Mouse (Mus musculus): ENCODE results near the gene Dbn1.
A peak's percentile ranks its signal among the peaks of the same experiment; 100 is the strongest.

The Dbn1 gene

GRCm38 (mm10) chr13:55487578-55488498, at the start of gene Dbn1:
Gene Dbn1, minus strand, starts transcription at chr13:55488111.
- no peak for DNase-seq (ENCODE audit: low read depth)

- peak; percentile 100 for DNase-seq (ENCODE audit: low read depth)
Measured at GRCm38 (mm10) chr13:55536194-55537175, 48.6 kb upstream of the Dbn1 start, which contains the start of gene Ddx41. Gene Ddx41, minus strand, starts transcription at chr13:55536658.

- DNase-seq (ENCODE audit: low read depth): no peak
Measured at GRCm38 (mm10) chr13:55535796-55536193, 47.9 kb upstream of the Dbn1 start.

- no peak for DNase-seq (ENCODE audit: low read depth)
Measured at GRCm38 (mm10) chr13:55535191-55535590, 47.3 kb upstream of the Dbn1 start.

- DNase-seq (ENCODE audit: low read depth): peak; percentile 71
Measured at GRCm38 (mm10) chr13:55529198-55529915, 41.4 kb upstream of the Dbn1 start, which contains the start of gene Dok3. Gene Dok3, minus strand, starts transcription at chr13:55529296.

GRCm38 (mm10) chr13:55527834-55528772, 40.2 kb upstream of the Dbn1 start:
- peak; percentile 92 for DNase-seq (ENCODE audit: low read depth)

- peak; percentile 69 for DNase-seq (ENCODE audit: low read depth)
Measured at GRCm38 (mm10) chr13:55527212-55527611, 39.3 kb upstream of the Dbn1 start.

- DNase-seq (ENCODE audit: low read depth): peak; percentile 43
Measured at GRCm38 (mm10) chr13:55525733-55526553, 38.0 kb upstream of the Dbn1 start.

GRCm38 (mm10) chr13:55523951-55524600, 36.2 kb upstream of the Dbn1 start:
- DNase-seq (ENCODE audit: low read depth): no peak

GRCm38 (mm10) chr13:55523278-55523677, 35.4 kb upstream of the Dbn1 start:
- no peak for DNase-seq (ENCODE audit: low read depth)

GRCm38 (mm10) chr13:55522730-55523129, 34.8 kb upstream of the Dbn1 start:
- no peak for DNase-seq (ENCODE audit: low read depth)

GRCm38 (mm10) chr13:55519606-55520005, 31.7 kb upstream of the Dbn1 start:
- no peak for DNase-seq (ENCODE audit: low read depth)

GRCm38 (mm10) chr13:55516955-55517354, 29.0 kb upstream of the Dbn1 start:
- DNase-seq (ENCODE audit: low read depth): peak; percentile 87

GRCm38 (mm10) chr13:55513828-55514227, 25.9 kb upstream of the Dbn1 start:
- no peak for DNase-seq (ENCODE audit: low read depth)

- DNase-seq (ENCODE audit: low read depth): peak; percentile 97
Measured at GRCm38 (mm10) chr13:55513111-55513748, 25.3 kb upstream of the Dbn1 start, which contains the start of gene Pdlim7. Gene Pdlim7, minus strand, starts transcription at chr13:55513676.

- peak; percentile 76 for DNase-seq (ENCODE audit: low read depth)
Measured at GRCm38 (mm10) chr13:55512379-55513031, 24.6 kb upstream of the Dbn1 start.

- no peak for DNase-seq (ENCODE audit: low read depth)
Measured at GRCm38 (mm10) chr13:55511492-55511861, 23.6 kb upstream of the Dbn1 start.

Data from 416B (cell line).